Mouse (Mus musculus) adrenal gland, postnatal 36 days (tissue): ENCODE measurements around the gene Cdkn2c. TPM values are rescaled to one million over a fixed set of nuclear protein-coding genes. Genes with fewer than 3 reads are reported as not detected.
"Not testable (repeated sequence)": the region's sequence is repeated elsewhere in the genome, so short reads cannot be mapped to it uniquely, and the experiment has no call there.

Experiments used
- DNase-seq, 2 experiments: peaks; one replicate each; pipeline ENCODE4 v3.0.0; 2021; ENCODE audit warnings: mixed read lengths in 1 of 2
- long read RNA-seq, 2 experiments: library from polyadenylated mRNA; stranded (forward); transcript quantifications; one replicate each; pipeline ENCODE4 v2.0.0; 2021; ENCODE audit warnings: borderline sequencing depth in 2 of 2
- total RNA-seq, 2 experiments: library from RNA; stranded (reverse); gene quantifications; 2 replicates each; pipeline ENCODE4 v1.2.3; 2021

Gene Cdkn2c
- total RNA-seq: 10 to 100 TPM; 45.9 to 53.2 TPM
- long read RNA-seq, experiment 1, transcript Cdkn2c-201 (2 exons, 1,106 nt): major isoform, 57 of 89 reads
- long read RNA-seq, experiment 1, transcript Cdkn2c-202 (3 exons, 2,471 nt): minor isoform, 30 of 89 reads
- long read RNA-seq, experiment 1, partial matches to known transcripts: 2 of 89 reads
- long read RNA-seq, experiment 1, other reads (novel, unspliced or antisense): 0 of 89 reads
- long read RNA-seq, experiment 2, transcript Cdkn2c-202 (3 exons, 2,471 nt): minor isoform, 5 of 21 reads
- long read RNA-seq, experiment 2, transcript Cdkn2c-201 (2 exons, 1,106 nt): major isoform, 16 of 21 reads
- long read RNA-seq, experiment 2, partial matches to known transcripts: 0 of 21 reads
- long read RNA-seq, experiment 2, other reads (novel, unspliced or antisense): 0 of 21 reads

GRCm38 (mm10) chr4:109666461-109667269 lies at the start of gene Cdkn2c:
Gene Cdkn2c, minus strand, starts transcription at chr4:109667189.
- DNase-seq: peak; percentile 91 to 97

DNA sequence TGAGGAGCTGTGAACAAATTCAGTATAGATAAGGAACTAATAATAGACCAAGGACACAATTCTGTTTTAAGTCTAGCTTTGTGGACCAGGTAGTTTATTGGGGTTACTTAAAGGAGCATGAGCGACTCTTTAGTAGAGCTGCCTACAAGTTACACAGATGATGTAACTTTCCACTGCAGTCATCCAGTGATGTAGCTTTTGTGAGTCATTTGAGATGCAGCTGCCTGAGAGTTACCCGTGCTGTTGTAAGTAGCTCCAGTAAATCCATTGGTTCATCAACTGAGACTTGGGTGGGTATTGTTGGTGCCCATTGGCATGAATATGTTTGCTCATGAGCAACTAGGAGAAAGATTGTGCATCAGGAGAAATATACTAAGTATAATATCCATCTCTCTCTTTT lies 38.4 kb upstream of the Cdkn2c start:
- peak in 1 of 2 experiments; percentile 12 for DNase-seq

GRCm38 (mm10) chr4:109703568-109703967 lies 36.6 kb upstream of the Cdkn2c start:
- DNase-seq: no peak

DNA sequence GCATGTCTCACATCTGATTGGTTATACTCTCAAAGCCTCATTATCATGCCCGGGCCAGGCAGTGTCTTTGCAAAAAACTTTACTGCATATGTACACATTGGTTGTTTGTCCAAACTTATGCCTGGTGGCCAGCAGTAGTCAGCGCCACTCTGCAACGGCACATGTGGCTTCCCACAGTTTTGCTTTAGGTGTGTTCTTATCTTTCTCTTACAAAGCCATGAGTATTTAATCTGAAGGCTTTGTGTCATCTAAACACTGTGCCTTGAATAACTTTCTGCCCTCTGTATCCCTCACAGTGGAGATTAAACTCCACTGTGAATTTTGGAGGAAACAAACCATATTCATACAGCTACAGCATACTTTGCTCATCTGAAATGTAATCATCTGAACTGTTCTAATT lies 33.7 kb upstream of the Cdkn2c start:
- DNase-seq: not testable (repeated sequence)

- no peak for DNase-seq
Observed at GRCm38 (mm10) chr4:109692674-109693073, 25.7 kb upstream of the Cdkn2c start.

DNA sequence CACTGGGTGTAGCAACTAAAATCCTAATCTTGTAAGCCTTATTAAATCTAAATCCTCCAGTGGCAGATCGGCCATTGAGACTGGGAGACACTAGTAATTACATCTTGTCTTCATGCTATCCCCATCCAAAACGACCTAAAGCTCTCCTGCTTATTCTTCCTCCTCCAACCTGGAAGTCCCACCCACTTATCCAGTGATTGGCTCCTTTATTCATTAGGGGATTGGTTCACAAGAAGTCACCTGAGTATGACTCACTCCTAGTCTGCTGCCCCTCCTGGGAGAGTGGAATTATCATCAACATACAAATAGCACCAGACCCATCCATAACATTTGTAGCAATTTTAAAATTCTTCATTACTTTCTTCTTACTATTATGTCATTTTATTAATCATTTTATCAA lies 16.6 kb upstream of the Cdkn2c start:
- DNase-seq: no peak

DNA sequence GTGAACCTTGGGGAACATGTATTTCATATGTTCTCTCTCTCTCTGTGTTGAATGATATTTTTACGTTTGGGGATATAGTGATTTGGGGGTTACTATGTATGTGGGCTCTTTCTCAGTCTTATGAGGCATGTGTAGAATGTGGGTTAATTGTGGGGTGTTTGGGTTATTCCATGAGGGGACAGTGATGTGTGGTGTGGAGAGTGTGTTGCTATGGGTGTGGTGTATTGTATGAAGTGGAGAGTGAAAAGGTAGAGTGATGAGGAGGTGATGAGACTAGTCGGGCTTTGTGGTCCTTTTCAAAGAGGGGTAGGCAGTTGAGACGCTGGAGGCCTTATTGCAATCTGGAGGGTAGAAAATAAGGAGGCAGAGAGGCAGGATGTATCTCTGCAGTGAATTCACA lies 10.2 kb upstream of the Cdkn2c start:
- no peak for DNase-seq

- DNase-seq: peak; percentile 99
Observed at GRCm38 (mm10) chr4:109676218-109677215, 9.5 kb upstream of the Cdkn2c start, which contains the start of gene Faf1. Gene Faf1, plus strand, starts transcription at chr4:109676588.

DNA sequence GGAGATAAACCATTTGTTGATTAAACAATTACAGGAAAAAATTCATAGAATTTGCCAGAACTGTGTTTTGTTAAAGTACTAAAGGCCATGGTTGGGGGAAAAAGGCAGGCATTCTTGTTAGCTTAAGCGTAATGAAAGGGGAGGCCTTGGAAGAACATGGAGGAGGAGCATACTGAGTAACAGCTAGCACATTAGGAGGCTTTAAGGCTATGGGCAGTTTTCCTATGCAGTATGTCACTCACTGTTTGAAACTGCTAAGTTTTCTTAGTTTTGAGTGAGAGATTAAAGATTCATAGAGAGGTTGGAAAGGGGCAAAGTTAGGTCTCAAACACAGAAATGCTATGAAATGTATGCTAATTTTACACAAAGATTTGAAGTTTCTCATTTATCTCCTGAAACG lies 7.1 kb upstream of the Cdkn2c start:
- DNase-seq: no peak

GRCm38 (mm10) chr4:109671941-109672340 lies 5.0 kb upstream of the Cdkn2c start:
- DNase-seq: no peak

DNA sequence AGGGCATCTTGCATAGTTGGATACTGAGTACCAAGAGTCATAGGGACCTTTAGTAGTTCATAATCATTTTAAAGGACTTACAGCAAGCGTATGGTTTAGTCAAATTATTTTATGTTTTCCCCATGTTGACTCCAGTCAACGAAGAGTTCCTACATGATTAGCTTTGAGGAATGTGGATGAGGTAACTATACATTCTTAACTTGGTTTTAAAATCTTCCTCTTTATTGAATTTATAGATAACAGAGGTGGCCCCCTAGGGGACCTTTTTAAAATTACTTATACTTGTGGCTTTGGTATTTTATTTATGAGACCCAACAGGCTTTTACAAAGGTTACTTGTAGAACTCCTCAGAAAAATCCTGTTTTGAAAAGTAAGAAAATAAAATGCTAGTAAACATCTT lies 3.2 kb upstream of the Cdkn2c start:
- DNase-seq: no peak

GRCm38 (mm10) chr4:109667518-109667917 lies 529 bp upstream of the Cdkn2c start:
- DNase-seq: no peak

GRCm38 (mm10) chr4:109665982-109666460 lies 968 bp downstream of the Cdkn2c start:
- peak; percentile 64 to 74 for DNase-seq

GRCm38 (mm10) chr4:109665101-109665981 lies 1.6 kb downstream of the Cdkn2c start:
- peak; percentile 86 to 87 for DNase-seq

GRCm38 (mm10) chr4:109664091-109664490 lies 2.9 kb downstream of the Cdkn2c start:
- DNase-seq: no peak

DNA sequence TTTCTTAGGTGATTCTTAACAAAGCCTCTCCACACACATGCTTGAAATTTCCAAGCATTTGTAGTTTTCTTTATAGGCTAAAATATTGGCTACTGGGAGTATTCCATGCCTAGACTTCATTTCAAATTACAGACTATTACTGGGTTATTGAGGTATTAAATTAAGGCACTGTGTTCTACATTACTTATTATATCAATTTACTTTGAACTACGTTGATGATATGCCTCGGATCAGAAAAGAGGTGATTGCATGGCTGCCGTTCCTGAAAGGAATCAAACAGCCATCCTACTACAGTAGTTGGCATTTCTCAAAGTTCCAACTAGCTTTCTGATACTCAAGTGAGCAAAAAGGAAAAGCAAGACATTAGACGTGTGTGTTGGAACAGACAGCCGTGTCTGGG lies 4.7 kb downstream of the Cdkn2c start:
- no peak for DNase-seq

- no peak for DNase-seq
Observed at GRCm38 (mm10) chr4:109661183-109661582, 5.8 kb downstream of the Cdkn2c start.

DNA sequence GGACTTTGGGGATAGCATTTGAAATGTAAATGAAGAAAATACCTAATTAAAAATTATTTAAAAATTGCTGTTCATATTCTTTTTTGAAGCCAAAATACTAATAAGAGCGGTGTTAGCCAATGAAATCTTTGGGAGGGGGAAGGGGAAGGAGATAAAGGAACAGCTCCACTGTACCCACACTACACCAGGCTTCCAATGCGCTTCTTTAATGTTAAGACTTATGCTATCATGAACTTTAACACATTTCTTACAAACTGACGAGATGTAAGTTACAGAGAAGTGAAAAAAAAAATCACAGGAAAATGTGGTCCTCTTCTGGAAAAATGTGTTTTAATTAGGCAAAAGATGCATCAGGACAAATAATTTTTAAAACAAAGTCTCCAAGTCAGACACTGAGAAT lies 6.4 kb downstream of the Cdkn2c start:
- no peak for DNase-seq

- no peak for DNase-seq
Observed at GRCm38 (mm10) chr4:109659571-109659970, 7.4 kb downstream of the Cdkn2c start.

- DNase-seq: no peak
Observed at GRCm38 (mm10) chr4:109658826-109659225, 8.2 kb downstream of the Cdkn2c start.
